Mouse (Mus musculus): ENCODE measurements at regions not wholly inside any gene's neighbourhood (a gene's known extent, or its start where the extent isn't known, plus 50 kb on each side); places are given as distances from the start of the nearest gene placed in this dataset.
A peak's percentile ranks its signal among the peaks of the same experiment; 100 is the strongest.

- no peak for ATAC-seq (ENCODE audit: low TSS enrichment)
Measured at GRCm38 (mm10) chr8:102575523-102575922, 209.9 kb downstream of the Cdh11 start.

GRCm38 (mm10) chr8:102567779-102568178 lies 217.7 kb downstream of the Cdh11 start:
- ATAC-seq (ENCODE audit: low TSS enrichment): peak; percentile 72

GRCm38 (mm10) chr8:102554213-102554612 lies 231.2 kb downstream of the Cdh11 start:
- ATAC-seq (ENCODE audit: low TSS enrichment): 0 out of 2 replicates have a peak, but pooled peaks have one; percentile 1

GRCm38 (mm10) chr8:102553348-102553935 lies 232.0 kb downstream of the Cdh11 start:
- peak; percentile 87 for ATAC-seq (ENCODE audit: low TSS enrichment)

GRCm38 (mm10) chr8:102538886-102539285 lies 246.6 kb downstream of the Cdh11 start:
- ATAC-seq (ENCODE audit: low TSS enrichment): no peak

- ATAC-seq (ENCODE audit: low TSS enrichment): no peak
Measured at GRCm38 (mm10) chr8:102538068-102538467, 247.4 kb downstream of the Cdh11 start.

GRCm38 (mm10) chr8:102518446-102518845 lies 267.0 kb downstream of the Cdh11 start:
- ATAC-seq (ENCODE audit: low TSS enrichment): no peak

- ATAC-seq (ENCODE audit: low TSS enrichment): peak; percentile 52; the same call in 1 of the 2 replicates
Measured at GRCm38 (mm10) chr8:102515748-102516147, 269.7 kb downstream of the Cdh11 start.

GRCm38 (mm10) chr8:102514805-102515424 lies 270.5 kb downstream of the Cdh11 start:
- no peak for ATAC-seq (ENCODE audit: low TSS enrichment)

GRCm38 (mm10) chr8:102500751-102501150 lies 284.7 kb downstream of the Cdh11 start:
- no peak for ATAC-seq (ENCODE audit: low TSS enrichment)

GRCm38 (mm10) chr8:102500202-102500601 lies 285.2 kb downstream of the Cdh11 start:
- ATAC-seq (ENCODE audit: low TSS enrichment): no peak

- peak; percentile 55; the same call in 1 of the 2 replicates for ATAC-seq (ENCODE audit: low TSS enrichment)
Measured at GRCm38 (mm10) chr8:102499091-102499490, 286.4 kb downstream of the Cdh11 start.

GRCm38 (mm10) chr8:102497160-102497559 lies 288.3 kb downstream of the Cdh11 start:
- ATAC-seq (ENCODE audit: low TSS enrichment): no peak

- ATAC-seq (ENCODE audit: low TSS enrichment): no peak
Measured at GRCm38 (mm10) chr8:102496698-102497097, 288.7 kb downstream of the Cdh11 start.

GRCm38 (mm10) chr8:102496021-102496420 lies 289.4 kb downstream of the Cdh11 start:
- ATAC-seq (ENCODE audit: low TSS enrichment): no peak

GRCm38 (mm10) chr8:102491015-102491414 lies 294.4 kb downstream of the Cdh11 start:
- no peak for ATAC-seq (ENCODE audit: low TSS enrichment)

GRCm38 (mm10) chr8:102488284-102488683 lies 297.2 kb downstream of the Cdh11 start:
- peak; percentile 79 for ATAC-seq (ENCODE audit: low TSS enrichment)

GRCm38 (mm10) chr8:102487796-102488195 lies 297.6 kb downstream of the Cdh11 start:
- peak; percentile 94 for ATAC-seq (ENCODE audit: low TSS enrichment)

- ATAC-seq (ENCODE audit: low TSS enrichment): no peak
Measured at GRCm38 (mm10) chr8:102475166-102475802, 310.2 kb downstream of the Cdh11 start.

GRCm38 (mm10) chr8:102474192-102474591 lies 311.2 kb downstream of the Cdh11 start:
- peak; percentile 80 for ATAC-seq (ENCODE audit: low TSS enrichment)

- no peak for ATAC-seq (ENCODE audit: low TSS enrichment)
Measured at GRCm38 (mm10) chr8:102471352-102471751, 314.1 kb downstream of the Cdh11 start.

GRCm38 (mm10) chr8:102462601-102463000 lies 322.8 kb downstream of the Cdh11 start:
- ATAC-seq (ENCODE audit: low TSS enrichment): no peak

GRCm38 (mm10) chr8:102443006-102443405 lies 342.4 kb downstream of the Cdh11 start:
- no peak for ATAC-seq (ENCODE audit: low TSS enrichment)

Measured in frontal cortex, adult (tissue).